ENCODE assay signal across 7 mouse cellular contexts in the genomic region with DNA sequence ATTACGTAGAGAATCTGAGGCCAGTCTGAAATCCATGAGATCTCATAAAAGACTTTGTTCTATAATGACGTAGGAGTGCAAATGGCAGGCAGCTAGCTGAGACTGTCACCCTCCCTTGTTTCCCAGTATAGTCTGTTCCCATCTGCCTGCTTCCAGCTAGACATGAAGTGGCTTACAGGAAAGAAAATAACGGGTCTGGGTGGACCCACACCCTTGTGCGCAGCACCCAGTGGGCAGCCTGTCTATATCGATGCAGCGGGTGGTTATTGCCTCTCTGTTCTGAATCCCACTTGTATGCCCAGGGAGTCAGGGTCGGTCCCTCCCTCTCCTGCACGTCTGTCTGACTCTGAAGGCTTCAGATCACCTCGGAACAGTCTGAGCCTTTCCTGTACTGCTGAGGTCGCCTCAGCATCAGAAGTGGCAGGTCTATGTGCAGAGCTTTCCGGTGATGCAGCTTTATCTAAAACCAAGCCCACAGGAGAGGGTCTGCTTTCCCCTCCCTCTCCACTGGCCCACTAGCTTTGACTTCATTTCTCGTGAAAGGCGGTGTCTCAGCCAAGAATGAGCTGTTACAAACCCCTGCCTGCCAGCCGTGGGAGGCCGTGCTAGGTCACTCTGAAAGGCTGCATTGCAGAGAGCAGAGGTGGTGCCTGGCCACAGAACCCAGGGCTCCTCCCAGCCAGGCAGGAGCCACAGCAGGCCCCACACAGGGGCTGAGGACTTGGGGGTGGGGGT. TPM values are rescaled to one million over a fixed set of nuclear protein-coding genes. Genes with fewer than 3 reads are reported as not detected.
A peak's percentile ranks its signal among the peaks of the same experiment; 100 is the strongest.
DNase-seq lines count a peak whose midpoint lies in the region; ATAC-seq and TF ChIP-seq lines count a peak whose summit lies in the region.

No protein-coding gene starts in this region.

- peak overlapping the region; percentile 41 for H3K27ac ChIP-seq in kidney, adult 2 months (ENCODE audit: insufficient read depth, low read depth, low read length)
- H3K27ac ChIP-seq in kidney, embryonic 15.5 days: no peak overlapping the region; the same call in 1 of the 2 replicates
- peak overlapping the region; percentile 64 for H3K27ac ChIP-seq in heart, embryonic 13.5 days (replicated peaks)

- no peak for TF ChIP-seq POLR2A in kidney, adult 2 months (IDR thresholded peaks at IDR 0.05; ENCODE audit: low read depth, low read length)

- no peak for ATAC-seq in kidney, embryonic 15.5 days (replicated peaks; ENCODE audit: low FRiP score)
- ATAC-seq in heart, embryonic 13.5 days (ENCODE audit: extremely low read depth, insufficient number of reproducible peaks, low FRiP score, low TSS enrichment): no peak

- no peak overlapping the region for H3K4me2 ChIP-seq in kidney, embryonic 15.5 days
- no peak overlapping the region for H3K4me2 ChIP-seq in heart, embryonic 13.5 days

- H3K9ac ChIP-seq in kidney, embryonic 15.5 days: no peak overlapping the region
- peak overlapping the region; percentile 50 for H3K9ac ChIP-seq in heart, embryonic 13.5 days

- TF ChIP-seq CTCF in kidney, adult 2 months (conservative IDR thresholded peaks at IDR 0.05; ENCODE audit: insufficient read depth, insufficient read length, low read depth, low read length): no peak

- H3K9me3 ChIP-seq in kidney, embryonic 15.5 days (replicated peaks): no peaks in the 10 kb centered on the region
- H3K9me3 ChIP-seq in heart, embryonic 13.5 days: no peaks in the 10 kb centered on the region

- intact Hi-C loops in left cerebral cortex, postnatal 4 days (cut with DNase I): no loop called here

- no peaks in the 10 kb centered on the region; the same call in none of the 2 replicates for H3K36me3 ChIP-seq in kidney, adult 2 months (ENCODE audit: control insufficient read depth, insufficient read depth, low read length)
- H3K36me3 ChIP-seq in kidney, embryonic 15.5 days: peaks cover 100% of the 10 kb centered on the region
- peaks cover 97% of the 10 kb centered on the region for H3K36me3 ChIP-seq in heart, embryonic 13.5 days

- 58% methylated on average over 15 of the region's 15 CpGs for WGBS in kidney, adult 2 months
- 79% methylated on average over 15 of the region's 15 CpGs for WGBS in kidney, embryonic 15.5 days
- 61% methylated on average over 15 of the region's 15 CpGs for WGBS in heart, embryonic 13.5 days

- H3K27me3 ChIP-seq in kidney, adult 2 months (replicated peaks; ENCODE audit: control insufficient read depth, insufficient read depth, low read length): no peaks in the 10 kb centered on the region
- no peaks in the 10 kb centered on the region for H3K27me3 ChIP-seq in kidney, embryonic 15.5 days
- H3K27me3 ChIP-seq in heart, embryonic 13.5 days (replicated peaks): no peaks in the 10 kb centered on the region

- peak overlapping the region; percentile 2; the same call in 1 of the 2 replicates for H3K4me3 ChIP-seq in kidney, adult 2 months (ENCODE audit: insufficient read depth, low read depth, low read length)
- H3K4me3 ChIP-seq in kidney, embryonic 15.5 days (replicated peaks): no peak overlapping the region
- H3K4me3 ChIP-seq in heart, embryonic 13.5 days: no peak overlapping the region

- DNase-seq in kidney, adult 2 months: peak; percentile 85
- DNase-seq in cerebellum, postnatal 36 days: peak; percentile 36
- DNase-seq in left cerebral cortex, postnatal 4 days: peak; percentile 19
- no peak for DNase-seq in embryo, embryonic 9.5 days (ENCODE audit: extremely low spot score)
- no peak for DNase-seq in urinary bladder, postnatal 4 days (ENCODE audit: low spot score in 2 of 2)

- peaks cover 23% of the 10 kb centered on the region for H3K4me1 ChIP-seq in kidney, adult 2 months (ENCODE audit: control insufficient read depth, insufficient read depth, low read length)
- H3K4me1 ChIP-seq in kidney, embryonic 15.5 days: peaks cover 17% of the 10 kb centered on the region; the same call in 1 of the 2 replicates
- peaks cover 56% of the 10 kb centered on the region for H3K4me1 ChIP-seq in heart, embryonic 13.5 days

RNA-seq across cellular contexts. Expression of a gene that starts 12.9 kb away (rescaled TPM):
- 75.9 and 81.1 TPM in 2 replicates for polyA plus RNA-seq in kidney, adult 2 months (2012; rRNA removed)
- polyA plus RNA-seq in kidney, embryonic 15.5 days (2015; fragmentation: Nextera tagmentation; extraction: Ambion mirVana): 45.5 and 49.9 TPM in 2 replicates
- 26.7 and 34.4 TPM in 2 replicates for polyA plus RNA-seq in heart, embryonic 13.5 days (2015; fragmentation: Nextera tagmentation; extraction: Ambion mirVana)
- total RNA-seq in left cerebral cortex, postnatal 4 days (2021): 10 to 100 TPM; 45.2 to 55.7 TPM

RNA-seq across cellular contexts. Expression of a gene that starts 25.5 kb away (rescaled TPM):
- 44.3 and 46.3 TPM in 2 replicates for polyA plus RNA-seq in kidney, adult 2 months (2012; rRNA removed)
- polyA plus RNA-seq in kidney, embryonic 15.5 days (2015; fragmentation: Nextera tagmentation; extraction: Ambion mirVana): 29.6 and 32.8 TPM in 2 replicates
- 12.3 and 14.8 TPM in 2 replicates for polyA plus RNA-seq in heart, embryonic 13.5 days (2015; fragmentation: Nextera tagmentation; extraction: Ambion mirVana)
- total RNA-seq in left cerebral cortex, postnatal 4 days (2021): 10 to 100 TPM; 19.0 to 20.5 TPM

RNA-seq across cellular contexts. Expression of a gene that starts 26.9 kb away (rescaled TPM):
- polyA plus RNA-seq in kidney, adult 2 months (2012; rRNA removed): 16.7 and 20.8 TPM in 2 replicates
- polyA plus RNA-seq in kidney, embryonic 15.5 days (2015; fragmentation: Nextera tagmentation; extraction: Ambion mirVana): 90.0 and 96.2 TPM in 2 replicates
- 54.3 and 64.1 TPM in 2 replicates for polyA plus RNA-seq in heart, embryonic 13.5 days (2015; fragmentation: Nextera tagmentation; extraction: Ambion mirVana)
- 100 to 1,000 TPM; 126 to 131 TPM for total RNA-seq in left cerebral cortex, postnatal 4 days (2021)

RNA-seq across cellular contexts. Expression of a gene that starts 30.3 kb away (rescaled TPM):
- polyA plus RNA-seq in kidney, adult 2 months (2012; rRNA removed): 4.3 and 5.9 TPM in 2 replicates
- polyA plus RNA-seq in kidney, embryonic 15.5 days (2015; fragmentation: Nextera tagmentation; extraction: Ambion mirVana): 26.7 and 27.4 TPM in 2 replicates
- polyA plus RNA-seq in heart, embryonic 13.5 days (2015; fragmentation: Nextera tagmentation; extraction: Ambion mirVana): 22.9 and 23.9 TPM in 2 replicates
- total RNA-seq in left cerebral cortex, postnatal 4 days (2021): 10 to 100 TPM; 26.4 to 33.6 TPM

Comparison
In these comparisons a context has a peak if more than half of its experiments do, and no peak if none do; other contexts are left out.
1. DNase-seq: peak in kidney, adult 2 months (single experiment), cerebellum, postnatal 36 days (2 of 2) and left cerebral cortex, postnatal 4 days (single experiment); none in embryo, embryonic 9.5 days (single experiment) and urinary bladder, postnatal 4 days (0 of 2).